Mouse (Mus musculus) left cerebral cortex, postnatal 36 days (tissue): ENCODE measurements at regions not wholly inside any gene's neighbourhood (a gene's known extent, or its start where the extent isn't known, plus 50 kb on each side); places are given as distances from the start of the nearest gene placed in this dataset.

Experiments
- DNase-seq, 2 experiments: peaks; one replicate each; pipeline ENCODE4 v3.0.0; 2021 to 2022; ENCODE audit warnings: low spot score in 2 of 2, mixed read lengths in 1 of 2
- intact Hi-C: fragments of 180-260 bp; cut with DNase I; formaldehyde crosslinking; loops from one replicate; pipeline ENCODE4 v1.15.1; 2025

DNA sequence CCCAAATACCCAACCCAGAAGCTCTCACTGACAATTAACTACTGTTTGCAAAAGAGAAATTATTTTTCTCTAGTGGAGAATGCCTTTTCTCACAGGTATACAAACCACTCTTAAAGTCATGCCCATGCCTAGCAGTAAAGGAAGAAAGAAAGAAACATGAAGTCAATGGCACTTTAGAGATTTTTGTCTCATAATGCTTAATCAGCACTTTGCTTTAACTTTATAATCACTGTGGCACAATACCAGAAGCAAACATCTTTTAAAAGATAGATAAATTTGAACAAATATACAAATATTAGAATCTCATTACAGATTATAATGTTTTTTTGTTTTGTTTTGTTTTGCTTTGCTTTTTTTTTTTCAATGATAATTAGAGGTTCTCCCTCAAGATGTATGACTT is 270.6 kb upstream of the 1700009N14Rik start:
- DNase-seq: no peak
- intact Hi-C loops: no loop called here

DNA sequence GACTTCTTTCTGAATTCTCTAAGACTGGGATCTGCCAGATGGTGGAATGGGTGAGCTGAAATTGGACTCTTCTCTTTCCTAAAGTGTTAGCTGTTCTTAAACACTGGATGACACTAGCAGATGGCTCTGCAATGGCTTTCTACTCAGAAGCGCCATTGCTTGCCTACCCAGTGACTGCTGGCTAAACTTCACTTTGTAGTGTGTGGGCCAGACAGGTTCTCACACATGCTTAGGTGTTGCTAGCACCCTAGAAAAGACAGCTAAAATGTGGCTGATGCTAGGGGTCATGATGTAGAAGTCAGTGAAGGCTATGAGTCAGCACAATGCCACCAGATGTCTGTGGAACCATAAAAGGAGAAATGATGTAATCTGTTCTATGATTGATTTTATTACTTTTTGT is 264.4 kb upstream of the 1700009N14Rik start:
- intact Hi-C loops: no loop called here
- peak in 1 of 2 experiments; percentile 16 for DNase-seq

DNA sequence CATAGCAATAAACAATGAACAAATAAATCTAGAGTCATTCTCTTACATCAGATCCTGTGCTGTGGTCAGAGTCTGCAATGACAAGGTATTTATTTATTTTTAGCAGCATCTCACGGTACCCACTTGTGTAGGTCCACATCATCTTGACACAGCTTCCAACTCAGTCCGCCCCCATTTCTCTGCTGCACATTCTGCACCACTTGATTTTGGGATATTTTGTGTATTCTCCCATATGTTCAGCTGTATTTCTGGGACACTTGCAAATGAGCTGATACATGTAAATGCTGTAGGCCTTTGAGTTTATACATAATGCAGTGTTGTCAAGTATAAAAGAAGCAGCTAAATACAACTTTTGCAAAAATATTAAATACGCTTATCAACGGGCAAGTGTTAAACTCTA is 250.9 kb upstream of the 1700009N14Rik start:
- intact Hi-C loops: no loop called here
- DNase-seq: peak; percentile 44 to 65

DNA sequence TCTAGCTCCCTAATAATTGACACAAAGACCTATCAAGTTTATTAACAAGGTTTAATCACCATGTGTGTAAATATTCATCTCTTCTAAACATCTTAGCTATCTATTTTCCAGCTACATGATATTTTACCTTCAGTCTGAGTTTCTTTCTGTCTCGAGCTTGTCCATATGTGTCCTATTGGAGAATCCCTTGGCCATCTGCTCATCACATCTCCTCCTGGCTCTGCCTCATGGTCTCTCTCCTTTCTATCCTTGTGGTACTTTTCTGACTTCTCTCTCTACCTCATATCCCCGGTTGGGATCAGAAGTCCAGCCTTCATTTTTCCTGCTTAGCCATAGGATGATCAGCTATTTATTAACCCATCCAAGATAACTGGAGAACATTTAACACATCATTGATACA is 239.5 kb upstream of the 1700009N14Rik start:
- intact Hi-C loops: loop anchor here (10.0 kb wide), 1 partner anchor 784 kb away; no protein-coding TSS in a partner anchor
- DNase-seq: no peak
